Mouse (Mus musculus) lung, postnatal 0 days (tissue): ENCODE measurements around the gene Mcrip2.

Experiments used
- CTCF ChIP-seq: IDR thresholded peaks from 2 replicates; pipeline ENCODE4 v1.5.1; 2016; ENCODE audit warnings: antibody characterized with exemption, mild to moderate bottlenecking
- EP300 ChIP-seq: IDR thresholded peaks from 2 replicates; pipeline ENCODE4 v1.6.1; 2016; ENCODE audit warnings: antibody characterized with exemption, mild to moderate bottlenecking, control low read depth

GRCm38 (mm10) chr17:25878611-25879180, 10.1 kb upstream of the Mcrip2 start:
- TF ChIP-seq CTCF = no peak
- no peak for TF ChIP-seq EP300
